ENCODE assay signal across 9 mouse cellular contexts in the genomic region with DNA sequence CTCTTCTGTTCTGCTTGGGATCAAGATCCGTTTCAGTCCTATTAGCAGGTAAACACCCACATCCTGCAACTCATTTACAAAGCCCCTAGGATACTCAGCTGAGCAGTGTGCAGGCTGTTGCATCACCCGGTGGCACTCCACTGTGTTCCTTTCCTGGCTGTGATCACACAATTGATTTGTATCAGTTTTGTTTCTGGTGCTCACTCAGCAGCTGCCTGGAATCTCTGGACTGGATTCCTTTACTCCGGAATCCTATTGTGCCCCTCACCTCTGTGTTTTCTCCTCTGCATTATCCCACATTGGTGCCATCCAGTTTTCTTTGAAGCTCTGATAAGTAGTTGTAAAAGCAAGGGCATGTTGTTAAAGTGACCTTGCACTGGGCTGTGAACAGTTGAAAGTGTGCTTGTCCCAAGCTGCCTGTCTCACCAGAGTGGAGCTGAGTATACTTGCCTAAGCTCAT.
DNase-seq lines count a peak whose midpoint lies in the region; ATAC-seq and TF ChIP-seq lines count a peak whose summit lies in the region.
"Had no signal": no experiment of that assay in that cellular context is flagged by ENCODE, and none has a peak within 500 bp of the region (broad histone marks: within the 10 kb centered on the region; RNA-seq: fewer than 3 reads in every experiment).

No protein-coding gene starts in this region.

- no peaks in the 10 kb centered on the region for H3K27me3 ChIP-seq in kidney, embryonic 14.5 days (ENCODE audit: control insufficient read depth, insufficient read depth, low read length)
- no peaks in the 10 kb centered on the region for H3K27me3 ChIP-seq in embryonic facial prominence, embryonic 12.5 days
- no peaks in the 10 kb centered on the region for H3K27me3 ChIP-seq in intestine, embryonic 16.5 days (replicated peaks; ENCODE audit: control insufficient read depth, insufficient read depth, low read length)
- H3K27me3 ChIP-seq in myocyte (ENCODE audit: control insufficient read depth, insufficient read depth, insufficient read length), result no peaks in the 10 kb centered on the region
- H3K27me3 ChIP-seq: limb, embryonic 15.5 days had no signal

- H3K27ac ChIP-seq in kidney, embryonic 14.5 days (ENCODE audit: low read depth, low read length), result peak overlapping the region; percentile 51; the same call in 1 of the 2 replicates
- no peak overlapping the region for H3K27ac ChIP-seq in embryonic facial prominence, embryonic 12.5 days
- H3K27ac ChIP-seq in intestine, embryonic 16.5 days (ENCODE audit: low read length), result no peak overlapping the region; the same call in 1 of the 2 replicates
- H3K27ac ChIP-seq: limb, embryonic 15.5 days had no signal

- H3K9me3 ChIP-seq in kidney, embryonic 14.5 days (ENCODE audit: control insufficient read depth, low read length), result 0 out of 2 replicates have a peak, but pooled peaks cover 2% of the 10 kb centered on the region
- no peaks in the 10 kb centered on the region for H3K9me3 ChIP-seq in embryonic facial prominence, embryonic 12.5 days
- H3K9me3 ChIP-seq in intestine, embryonic 16.5 days (ENCODE audit: control insufficient read depth, low read length), result no peaks in the 10 kb centered on the region
- H3K9me3 ChIP-seq: limb, embryonic 15.5 days had no signal

- DNase-seq in kidney, adult 18-20 months, result no peak
- no peak for DNase-seq in gastrocnemius, adult 18-20 months (ENCODE audit: low spot score)
- no peak for DNase-seq in cerebellum, postnatal 10 days

- no peak overlapping the region for H3K4me3 ChIP-seq in kidney, embryonic 14.5 days (ENCODE audit: low read length)
- H3K4me3 ChIP-seq in embryonic facial prominence, embryonic 12.5 days, result no peak overlapping the region
- no peak overlapping the region; the same call in 1 of the 2 replicates for H3K4me3 ChIP-seq in intestine, embryonic 16.5 days (ENCODE audit: low read length)
- H3K4me3 ChIP-seq in myocyte, result no peak overlapping the region
- H3K4me3 ChIP-seq: limb, embryonic 15.5 days had no signal

- ATAC-seq in kidney, embryonic 14.5 days (ENCODE audit: low FRiP score, low TSS enrichment), result peak; percentile 75; the same call in 1 of the 2 replicates
- no peak for ATAC-seq in embryonic facial prominence, embryonic 12.5 days (ENCODE audit: insufficient number of reproducible peaks, insufficient read depth, low FRiP score, low TSS enrichment)
- ATAC-seq in intestine, embryonic 16.5 days, result peak; percentile 79
- ATAC-seq in granulocyte monocyte progenitor cell, adult 5-6 weeks (replicated peaks; ENCODE audit: poor library complexity, severe bottlenecking), result no peak

- no peaks in the 10 kb centered on the region for H3K36me3 ChIP-seq in kidney, embryonic 14.5 days (ENCODE audit: control insufficient read depth, insufficient read depth, low read length)
- H3K36me3 ChIP-seq in embryonic facial prominence, embryonic 12.5 days, result no peaks in the 10 kb centered on the region
- H3K36me3 ChIP-seq in intestine, embryonic 16.5 days (ENCODE audit: control insufficient read depth, insufficient read depth, low read length), result no peaks in the 10 kb centered on the region
- H3K36me3 ChIP-seq in myocyte (ENCODE audit: control insufficient read depth, insufficient read depth), result no peaks in the 10 kb centered on the region
- H3K36me3 ChIP-seq: limb, embryonic 15.5 days had no signal

- no peak for TF ChIP-seq POLR2A in myocyte (IDR thresholded peaks at IDR 0.05; ENCODE audit: insufficient read length, low read depth)

- no peak overlapping the region for H3K9ac ChIP-seq in kidney, embryonic 14.5 days (ENCODE audit: low read depth, low read length)
- no peak overlapping the region for H3K9ac ChIP-seq in embryonic facial prominence, embryonic 12.5 days
- H3K9ac ChIP-seq in intestine, embryonic 16.5 days (ENCODE audit: low read depth, low read length), result no peak overlapping the region
- H3K9ac ChIP-seq: limb, embryonic 15.5 days had no signal

- WGBS in kidney, embryonic 14.5 days, result 1% methylated on average over 3 of the region's 3 CpGs
- WGBS in embryonic facial prominence, embryonic 12.5 days, result 6% methylated on average over 3 of the region's 3 CpGs
- 7% methylated on average over 3 of the region's 3 CpGs for WGBS in intestine, embryonic 16.5 days

- H3K4me1 ChIP-seq in kidney, embryonic 14.5 days (ENCODE audit: control insufficient read depth, insufficient read depth, low read length), result peaks cover 26% of the 10 kb centered on the region
- peaks cover 17% of the 10 kb centered on the region for H3K4me1 ChIP-seq in embryonic facial prominence, embryonic 12.5 days
- H3K4me1 ChIP-seq in intestine, embryonic 16.5 days (ENCODE audit: control insufficient read depth, insufficient read depth, low read length), result peaks cover 4% of the 10 kb centered on the region; the same call in 1 of the 2 replicates

- H3ac ChIP-seq in myocyte (ENCODE audit: control insufficient read depth, insufficient read length), result no peak overlapping the region

- no peak overlapping the region; the same call in 1 of the 2 replicates for H3K4me2 ChIP-seq in kidney, embryonic 14.5 days (replicated peaks; ENCODE audit: low read depth, low read length)
- H3K4me2 ChIP-seq in embryonic facial prominence, embryonic 12.5 days (replicated peaks), result peak overlapping the region; percentile 29
- no peak overlapping the region for H3K4me2 ChIP-seq in intestine, embryonic 16.5 days (ENCODE audit: low read depth, low read length)
- no peak overlapping the region for H3K4me2 ChIP-seq in myocyte (ENCODE audit: low read depth)
- H3K4me2 ChIP-seq: limb, embryonic 15.5 days had no signal

- peaks cover 90% of the 10 kb centered on the region for H3K79me2 ChIP-seq in myocyte (ENCODE audit: control insufficient read depth, insufficient read depth)

TF ChIP-seq in myocyte, 11 proteins besides CTCF, POLR2A, EP300 and RAD21:
- TF ChIP-seq POLR2AphosphoS2 (IDR thresholded peaks at IDR 0.05; ENCODE audit: insufficient read length, low read depth) (no peak), CEBPB (IDR thresholded peaks at IDR 0.05; ENCODE audit: insufficient read depth, poor library complexity, severe bottlenecking) (peak; percentile 87), E2F4 (IDR thresholded peaks at IDR 0.05; ENCODE audit: insufficient read depth) (no peak), MAX (IDR thresholded peaks at IDR 0.05; ENCODE audit: low read depth) (no peak)

Comparison
In these comparisons a context has a peak if more than half of its experiments do, and no peak if none do; other contexts are left out.
1. ATAC-seq: peak in kidney, embryonic 14.5 days (single experiment) and intestine, embryonic 16.5 days (single experiment); none in embryonic facial prominence, embryonic 12.5 days (single experiment) and granulocyte monocyte progenitor cell, adult 5-6 weeks (single experiment).